ENCODE assay signal across 8 mouse cellular contexts in genomic region chr11:81612798-81613540, GRCm38 (mm10).
DNase-seq lines count a peak whose midpoint lies in the region; ATAC-seq lines count a peak whose summit lies in the region.

No protein-coding gene starts in this region.

- peak; percentile 84 for DNase-seq in WW6 (ENCODE audit: low read depth, low spot score)
- peak; percentile 83 to 92 for DNase-seq in cerebellum, postnatal 25 days
- DNase-seq in frontal cortex, postnatal 36 days (ENCODE audit: low spot score in 2 of 2) = peak; percentile 87 to 94
- peak; percentile 79 to 85 for DNase-seq in layer of hippocampus, postnatal 36 days
- peak; percentile 89 for DNase-seq in lung, postnatal 36 days
- peak; percentile 94 for DNase-seq in retina, embryonic 14.5 days (ENCODE audit: low spot score)
- DNase-seq in thymus, postnatal 4 days = peak; percentile 75

- peaks cover 28% of the 10 kb centered on the region for H3K4me1 ChIP-seq in hindbrain, embryonic 15.5 days (replicated peaks)

- no peaks in the 10 kb centered on the region for H3K36me3 ChIP-seq in hindbrain, embryonic 15.5 days

- peak overlapping the region; percentile 85 for H3K27ac ChIP-seq in hindbrain, embryonic 15.5 days (replicated peaks)

- ATAC-seq in hindbrain, embryonic 15.5 days (ENCODE audit: low FRiP score, low read depth) = peak; percentile 89

- H3K27me3 ChIP-seq in hindbrain, embryonic 15.5 days = no peaks in the 10 kb centered on the region

- peak overlapping the region; percentile 24 for H3K4me3 ChIP-seq in hindbrain, embryonic 15.5 days

- peak overlapping the region; percentile 40 for H3K9ac ChIP-seq in hindbrain, embryonic 15.5 days

- peak overlapping the region; percentile 58 for H3K4me2 ChIP-seq in hindbrain, embryonic 15.5 days

- H3K9me3 ChIP-seq in hindbrain, embryonic 15.5 days = no peaks in the 10 kb centered on the region

- WGBS in hindbrain, embryonic 15.5 days = under 1% methylated on average over 17 of the region's 17 CpGs

Comparison
In these comparisons a context has a peak if more than half of its experiments do, and no peak if none do; other contexts are left out.
1. Peak in every context shown above with its lines: DNase-seq, ATAC-seq, H3K4me3 ChIP-seq and H3K27ac ChIP-seq.